Mouse (Mus musculus): ENCODE data around the gene Sufu.

Sufu gene

GRCm38 (mm10) chr19:46532031-46532688 lies 135.5 kb downstream of the Sufu start:
- no peak for DNase-seq (ENCODE audit: low spot score)

- DNase-seq (ENCODE audit: low spot score), result no peak
Measured at GRCm38 (mm10) chr19:46533066-46533465, 136.4 kb downstream of the Sufu start.

GRCm38 (mm10) chr19:46533525-46533924 lies 136.8 kb downstream of the Sufu start:
- DNase-seq (ENCODE audit: low spot score), result no peak

- no peak for DNase-seq (ENCODE audit: low spot score)
Measured at GRCm38 (mm10) chr19:46534542-46535098, 137.9 kb downstream of the Sufu start.

GRCm38 (mm10) chr19:46537357-46537756 lies 140.7 kb downstream of the Sufu start:
- DNase-seq (ENCODE audit: low spot score), result no peak

- DNase-seq (ENCODE audit: low spot score), result no peak
Measured at GRCm38 (mm10) chr19:46538213-46538612, 141.5 kb downstream of the Sufu start.

Measured in lung, postnatal 25 days (tissue).